Mouse (Mus musculus) liver, embryonic 15.5 days (tissue): Measurements from ENCODE around the gene Btg4. TPM values are rescaled to one million over a fixed set of nuclear protein-coding genes. Genes with fewer than 3 reads are reported as not detected.
A peak's percentile ranks its signal among the peaks of the same experiment; 100 is the strongest.

Experiments used
- ATAC-seq: fragments of 200-750 bp; cut with Nextera tagmentation; 2 replicates; pipeline ENCODE4 v1.8.0; 2017; ENCODE audit warnings: moderate number of reproducible peaks, mild to moderate bottlenecking, moderate library complexity; ENCODE audit not compliant: insufficient read depth
- H3K27ac ChIP-seq: fragments of 300-500 bp; sonication (generic); replicated peaks from 2 replicates; pipeline ENCODE4 v1.5.1; 2015; ENCODE audit warnings: mild to moderate bottlenecking, inconsistent platforms
- H3K27me3 ChIP-seq: fragments of 300-500 bp; sonication (generic); 2 replicates; pipeline ENCODE4 v1.6.1; 2015; ENCODE audit warnings: mild to moderate bottlenecking, inconsistent platforms
- H3K36me3 ChIP-seq: fragments of 300-500 bp; sonication (generic); replicated peaks from 2 replicates; pipeline ENCODE4 v1.6.1; 2015; ENCODE audit warnings: moderate library complexity, mild to moderate bottlenecking, inconsistent platforms
- H3K4me1 ChIP-seq: fragments of 300-500 bp; sonication (generic); replicated peaks from 2 replicates; pipeline ENCODE4 v1.6.1; 2015; ENCODE audit warnings: inconsistent platforms
- H3K4me2 ChIP-seq: fragments of 300-500 bp; sonication (generic); 2 replicates; pipeline ENCODE4 v1.6.1; 2015; ENCODE audit warnings: moderate library complexity, mild to moderate bottlenecking, inconsistent platforms
- H3K4me3 ChIP-seq: fragments of 300-500 bp; sonication (generic); replicated peaks from 2 replicates; pipeline ENCODE4 v1.5.1; 2015; ENCODE audit warnings: mild to moderate bottlenecking, inconsistent platforms
- H3K9ac ChIP-seq: fragments of 300-500 bp; sonication (generic); 2 replicates; pipeline ENCODE4 v1.6.1; 2015; ENCODE audit warnings: moderate library complexity, mild to moderate bottlenecking, inconsistent platforms
- H3K9me3 ChIP-seq: fragments of 300-500 bp; sonication (generic); replicated peaks from 2 replicates; pipeline ENCODE4 v1.6.1; 2016; ENCODE audit warnings: inconsistent platforms
- WGBS: fragments of 180-500 bp; shearing (Covaris S2); methylation state at CpG from one replicate; pipeline ENCODE4 v1.1.7; 2015; ENCODE audit warnings: mixed read lengths; ENCODE audit not compliant: insufficient replicate concordance; 5-methylcytosine and 5-hydroxymethylcytosine counted together
- polyA plus RNA-seq: library from polyadenylated mRNA; unstranded; fragments of >200 nt; fragmentation: Nextera tagmentation; extraction: Ambion mirVana; gene quantifications from 2 replicates; pipeline ENCODE4 v1.2.1, GENCODE M21; 2015

The Btg4 gene
- polyA plus RNA-seq, 1 experiment from 2014 or later: not detected

- no peak overlapping the region for H3K9ac ChIP-seq
- WGBS: 29% methylated on average over 5 of the region's 5 CpGs
- H3K4me3 ChIP-seq: no peak overlapping the region
- H3K4me2 ChIP-seq: no peak overlapping the region
- H3K9me3 ChIP-seq: no peaks in the 10 kb centered on the region
- no peak for ATAC-seq
- H3K27me3 ChIP-seq: peaks cover 14% of the 10 kb centered on the region; the same call in 1 of the 2 replicates
- H3K4me1 ChIP-seq: peaks cover 7% of the 10 kb centered on the region; the same call in 1 of the 2 replicates
- no peak overlapping the region for H3K27ac ChIP-seq
- H3K36me3 ChIP-seq: no peaks in the 10 kb centered on the region
These were observed 33.0 kb downstream of the Btg4 start for GRCm38 (mm10) chr9:51093697-51094096.

GRCm38 (mm10) chr9:51096306-51096705, 35.6 kb downstream of the Btg4 start:
- no peaks in the 10 kb centered on the region for H3K9me3 ChIP-seq
- no peak overlapping the region for H3K27ac ChIP-seq
- H3K4me3 ChIP-seq: no peak overlapping the region
- no peak for ATAC-seq
- whole genome bisulfite sequencing: 46% methylated on average over 2 of the region's 2 CpGs
- no peaks in the 10 kb centered on the region for H3K36me3 ChIP-seq
- H3K4me1 ChIP-seq: peaks cover 7% of the 10 kb centered on the region; the same call in 1 of the 2 replicates
- H3K27me3 ChIP-seq: peaks cover 27% of the 10 kb centered on the region
- H3K4me2 ChIP-seq: no peak overlapping the region
- no peak overlapping the region for H3K9ac ChIP-seq

- Histone ChIP-seq H3K9me3 (no peaks in the 10 kb centered on the region), H3K27ac (no peak within 1 kb of the TSS), H3K4me1 (no peaks in the 10 kb centered on the region; the same call in 1 of the 2 replicates), H3K4me2 (peak within 1 kb of the TSS; percentile 44), H3K4me3 (no peak within 1 kb of the TSS), H3K9ac (no peak within 1 kb of the TSS), H3K36me3 (no peaks in the 10 kb centered on the region), H3K27me3 (peaks cover 62% of the 10 kb centered on the region)
- ATAC-seq: no peak
- WGBS: 9% methylated on average over 27 of the region's 27 CpGs
These were observed 41.2 kb downstream of the Btg4 start, which contains the start of gene 4833427G06Rik for GRCm38 (mm10) chr9:51101756-51102425. Gene 4833427G06Rik, minus strand, starts transcription at chr9:51102078.

- WGBS: 1% methylated on average over 44 of the region's 44 CpGs
- no peaks in the 10 kb centered on the region for H3K36me3 ChIP-seq
These were observed 42.5 kb downstream of the Btg4 start for GRCm38 (mm10) chr9:51102963-51103807.

GRCm38 (mm10) chr9:51103808-51104514, 43.3 kb downstream of the Btg4 start:
- H3K4me1 ChIP-seq: no peaks in the 10 kb centered on the region; the same call in 1 of the 2 replicates
- peak overlapping the region; percentile 70 for H3K4me2 ChIP-seq
- no peaks in the 10 kb centered on the region for H3K36me3 ChIP-seq
- H3K4me3 ChIP-seq: peak overlapping the region; percentile 43
- no peak overlapping the region for H3K9ac ChIP-seq
- H3K9me3 ChIP-seq: no peaks in the 10 kb centered on the region
- 13% methylated on average over 25 of the region's 30 CpGs for WGBS
- H3K27me3 ChIP-seq: peaks cover 69% of the 10 kb centered on the region
- no peak overlapping the region for H3K27ac ChIP-seq
- no peak for ATAC-seq

More at GRCm38 (mm10) chr9:51102963-51103807, 42.5 kb downstream of the Btg4 start:
- Histone ChIP-seq H3K4me3 (peak overlapping the region; percentile 43), H3K27ac (no peak overlapping the region), H3K9ac (no peak overlapping the region), H3K4me1 (no peaks in the 10 kb centered on the region; the same call in 1 of the 2 replicates), H3K9me3 (no peaks in the 10 kb centered on the region), H3K4me2 (peak overlapping the region; percentile 70), H3K27me3 (peaks cover 69% of the 10 kb centered on the region)
- ATAC-seq: no peak

- 33% methylated on average over 2 of the region's 2 CpGs for WGBS
These were observed 45.0 kb downstream of the Btg4 start for GRCm38 (mm10) chr9:51105751-51106150.

GRCm38 (mm10) chr9:51114767-51115166, 54.1 kb downstream of the Btg4 start:
- H3K36me3 ChIP-seq: no peaks in the 10 kb centered on the region

More at GRCm38 (mm10) chr9:51105751-51106150, 45.0 kb downstream of the Btg4 start:
- Histone ChIP-seq H3K27me3 (peaks cover 61% of the 10 kb centered on the region), H3K27ac (no peak overlapping the region), H3K4me2 (no peak overlapping the region), H3K36me3 (no peaks in the 10 kb centered on the region), H3K9me3 (no peaks in the 10 kb centered on the region), H3K4me3 (no peak overlapping the region), H3K9ac (no peak overlapping the region), H3K4me1 (no peaks in the 10 kb centered on the region; the same call in 1 of the 2 replicates)
- no peak for ATAC-seq

GRCm38 (mm10) chr9:51136985-51137384, 76.3 kb downstream of the Btg4 start:
- WGBS: 54% methylated on average over 3 of the region's 3 CpGs
- H3K36me3 ChIP-seq: no peaks in the 10 kb centered on the region
- ATAC-seq: peak; percentile 65; the same call in 1 of the 2 replicates
- H3K27me3 ChIP-seq: no peaks in the 10 kb centered on the region
- peaks cover 10% of the 10 kb centered on the region; the same call in 1 of the 2 replicates for H3K4me1 ChIP-seq
- H3K9me3 ChIP-seq: no peaks in the 10 kb centered on the region
- no peak overlapping the region for H3K27ac ChIP-seq
- no peak overlapping the region for H3K9ac ChIP-seq
- H3K4me3 ChIP-seq: no peak overlapping the region
- H3K4me2 ChIP-seq: no peak overlapping the region

More at GRCm38 (mm10) chr9:51114767-51115166, 54.1 kb downstream of the Btg4 start:
- no peaks in the 10 kb centered on the region for H3K27me3 ChIP-seq
- H3K4me3 ChIP-seq: no peak overlapping the region
- no peaks in the 10 kb centered on the region for H3K9me3 ChIP-seq
- ATAC-seq: no peak
- 41% methylated on average over 4 of the region's 4 CpGs for WGBS
- no peaks in the 10 kb centered on the region for H3K4me1 ChIP-seq
- H3K9ac ChIP-seq: no peak overlapping the region
- H3K4me2 ChIP-seq: no peak overlapping the region
- H3K27ac ChIP-seq: no peak overlapping the region

GRCm38 (mm10) chr9:51137432-51137831, 76.7 kb downstream of the Btg4 start:
- Histone ChIP-seq H3K27ac (no peak overlapping the region), H3K9ac (no peak overlapping the region), H3K27me3 (no peaks in the 10 kb centered on the region), H3K4me2 (no peak overlapping the region), H3K4me3 (no peak overlapping the region), H3K9me3 (no peaks in the 10 kb centered on the region), H3K4me1 (peaks cover 10% of the 10 kb centered on the region; the same call in 1 of the 2 replicates), H3K36me3 (no peaks in the 10 kb centered on the region)
- ATAC-seq: peak; percentile 77
- WGBS: 26% methylated on average over 4 of the region's 4 CpGs

- Histone ChIP-seq H3K27me3 (no peaks in the 10 kb centered on the region), H3K36me3 (no peaks in the 10 kb centered on the region), H3K4me2 (no peak overlapping the region), H3K4me3 (no peak overlapping the region), H3K9me3 (no peaks in the 10 kb centered on the region), H3K27ac (no peak overlapping the region), H3K4me1 (peaks cover 10% of the 10 kb centered on the region; the same call in 1 of the 2 replicates), H3K9ac (no peak overlapping the region)
- ATAC-seq: peak; percentile 78
- 55% methylated on average over 1 of the region's 1 CpGs for WGBS
These were observed 77.1 kb downstream of the Btg4 start for GRCm38 (mm10) chr9:51137836-51138235.
